Mouse (Mus musculus): Measurements from ENCODE around the gene Ddah1.

- TF ChIP-seq POLR2A (IDR thresholded peaks at IDR 0.05; ENCODE audit: insufficient read depth, low read depth, low read length) (no peak), CTCF (IDR thresholded peaks at IDR 0.05) (no peak), EP300 (IDR thresholded peaks at IDR 0.05; ENCODE audit: insufficient read depth, low read depth, low read length) (no peak)
Observed at GRCm38 (mm10) chr3:145844891-145845290, 86.4 kb downstream of the Ddah1 start.
